Comparison of ENCODE assay signal across 8 mouse cellular contexts in the genomic region with DNA sequence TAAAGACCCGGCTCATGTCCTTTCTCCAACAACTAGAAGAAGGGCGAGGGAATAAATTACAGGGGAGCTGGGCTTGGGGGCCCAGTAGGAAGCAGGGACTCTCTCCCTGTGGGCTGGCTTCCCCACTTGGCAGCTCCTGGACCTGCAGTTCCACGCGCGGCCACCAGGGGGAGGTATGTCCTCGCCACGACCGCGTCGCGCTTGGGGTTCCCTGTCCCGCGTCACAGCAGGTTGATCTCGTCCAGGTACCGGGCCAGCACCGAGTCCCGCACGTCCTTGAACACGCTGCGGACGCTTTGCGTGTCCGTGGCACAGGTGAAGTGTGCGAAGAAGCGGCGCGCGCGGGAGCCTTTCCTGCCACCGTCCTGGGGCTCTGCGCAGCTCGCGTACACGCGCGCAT. TPM values are rescaled to one million over a fixed set of nuclear protein-coding genes. Genes with fewer than 3 reads are reported as not detected.
A peak's percentile ranks its signal among the peaks of the same experiment; 100 is the strongest.
DNase-seq lines count a peak whose midpoint lies in the region; ATAC-seq lines count a peak whose summit lies in the region.

No protein-coding gene starts in this region.

- 6% methylated on average over 36 of the region's 36 CpGs for WGBS in hindbrain, embryonic 15.5 days

- no peaks in the 10 kb centered on the region for H3K36me3 ChIP-seq in hindbrain, embryonic 15.5 days

- 0 out of 2 replicates have a peak, but pooled peaks cover 8% of the 10 kb centered on the region for H3K27me3 ChIP-seq in hindbrain, embryonic 15.5 days

- peak overlapping the region; percentile 51 for H3K9ac ChIP-seq in hindbrain, embryonic 15.5 days

- H3K4me1 ChIP-seq in hindbrain, embryonic 15.5 days (replicated peaks), result peaks cover 7% of the 10 kb centered on the region; the same call in 1 of the 2 replicates

- peak overlapping the region; percentile 48 for H3K4me3 ChIP-seq in hindbrain, embryonic 15.5 days

- H3K9me3 ChIP-seq in hindbrain, embryonic 15.5 days, result no peaks in the 10 kb centered on the region

- peak; percentile 77 for DNase-seq in R1 (ENCODE audit: low read depth, low spot score)
- DNase-seq in cerebellum, postnatal 25 days, result peak; percentile 97
- peak; percentile 90 for DNase-seq in gastrocnemius, adult 18-20 months (ENCODE audit: low spot score)
- peak; percentile 90 to 96 for DNase-seq in left cerebral cortex, adult 18-20 months (ENCODE audit: low spot score in 2 of 2)
- peak; percentile 91 to 94 for DNase-seq in right cerebral cortex, adult 2 months (ENCODE audit: low spot score in 2 of 2)
- DNase-seq in urinary bladder, postnatal 10 days (ENCODE audit: low spot score), result peak; percentile 62

- H3K27ac ChIP-seq in hindbrain, embryonic 15.5 days (replicated peaks), result no peak overlapping the region

- 0 out of 2 replicates have a peak, but pooled peaks have one; percentile 13 for ATAC-seq in hindbrain, embryonic 15.5 days (ENCODE audit: low FRiP score, low read depth)
- ATAC-seq in megakaryocyte, adult 5-6 weeks (ENCODE audit: poor library complexity, severe bottlenecking), result peak; percentile 67

- peak overlapping the region; percentile 86 for H3K4me2 ChIP-seq in hindbrain, embryonic 15.5 days

RNA-seq across cellular contexts. Expression of gene S1pr4, which starts 2.7 kb away (rescaled TPM):
- under 1 TPM; 0.71 to 0.78 TPM for total RNA-seq in gastrocnemius, adult 18-20 months (2021)
- 0.83 and 0.86 TPM in 2 replicates for polyA plus RNA-seq in hindbrain, embryonic 15.5 days (2015; fragmentation: Nextera tagmentation; extraction: Ambion mirVana)
- under 1 TPM; 0.58 to 0.82 TPM for total RNA-seq in left cerebral cortex, adult 18-20 months (2021)
- 22.8 and 23.9 TPM in 2 replicates for total RNA-seq in megakaryocyte, adult 5-6 weeks (2015)
- 28.1 and 29.3 TPM in 2 replicates for total RNA-seq in megakaryocyte, adult 5-6 weeks (2017)

RNA-seq across cellular contexts. Expression of gene Ncln, which starts 6.5 kb away (rescaled TPM):
- total RNA-seq in gastrocnemius, adult 18-20 months (2021), result 10 to 100 TPM; 41.0 to 45.8 TPM
- polyA plus RNA-seq in hindbrain, embryonic 15.5 days (2015; fragmentation: Nextera tagmentation; extraction: Ambion mirVana), result 66.5 and 72.7 TPM in 2 replicates
- 10 to 100 TPM; 68.1 to 85.1 TPM for total RNA-seq in left cerebral cortex, adult 18-20 months (2021)
- 55.8 and 62.8 TPM in 2 replicates for total RNA-seq in megakaryocyte, adult 5-6 weeks (2015)
- 72.4 and 76.3 TPM in 2 replicates for total RNA-seq in megakaryocyte, adult 5-6 weeks (2017)

RNA-seq across cellular contexts. Expression of gene Celf5, which starts 20.1 kb away (rescaled TPM):
- total RNA-seq in gastrocnemius, adult 18-20 months (2021), result under 1 TPM; 0.05 to 0.07 TPM
- 70.0 and 77.6 TPM in 2 replicates for polyA plus RNA-seq in hindbrain, embryonic 15.5 days (2015; fragmentation: Nextera tagmentation; extraction: Ambion mirVana)
- total RNA-seq in left cerebral cortex, adult 18-20 months (2021), result 100 to 1,000 TPM; 242 to 259 TPM
- not detected in 2 replicates for total RNA-seq in megakaryocyte, adult 5-6 weeks (2015)
- 0.24 TPM in 1 of 2 replicates, not detected in the other for total RNA-seq in megakaryocyte, adult 5-6 weeks (2017)

RNA-seq across cellular contexts. Expression of gene Gna15, which starts 21.4 kb away (rescaled TPM):
- total RNA-seq in gastrocnemius, adult 18-20 months (2021), result under 1 TPM; 0.53 to 0.57 TPM
- 1.1 and 1.2 TPM in 2 replicates for polyA plus RNA-seq in hindbrain, embryonic 15.5 days (2015; fragmentation: Nextera tagmentation; extraction: Ambion mirVana)
- 1 to 10 TPM; 2.6 to 3.5 TPM for total RNA-seq in left cerebral cortex, adult 18-20 months (2021)
- 34.3 and 35.9 TPM in 2 replicates for total RNA-seq in megakaryocyte, adult 5-6 weeks (2015)
- 31.5 and 42.4 TPM in 2 replicates for total RNA-seq in megakaryocyte, adult 5-6 weeks (2017)

RNA-seq across cellular contexts. Expression of gene Gna11, which starts 42.3 kb away (rescaled TPM):
- 10 to 100 TPM; 26.2 to 31.8 TPM for total RNA-seq in gastrocnemius, adult 18-20 months (2021)
- polyA plus RNA-seq in hindbrain, embryonic 15.5 days (2015; fragmentation: Nextera tagmentation; extraction: Ambion mirVana), result 94.3 and 109 TPM in 2 replicates
- total RNA-seq in left cerebral cortex, adult 18-20 months (2021), result 100 to 1,000 TPM; 105 to 114 TPM
- 4.9 and 7.8 TPM in 2 replicates for total RNA-seq in megakaryocyte, adult 5-6 weeks (2015)
- 7.1 and 8.1 TPM in 2 replicates for total RNA-seq in megakaryocyte, adult 5-6 weeks (2017)

Comparison
In these comparisons a context has a peak if more than half of its experiments do, and no peak if none do; other contexts are left out.
1. RNA of gene S1pr4, which starts 2.7 kb away (total RNA-seq): 22.8 to 29.3 TPM in megakaryocyte, adult 5-6 weeks; 0.58 to 0.82 TPM in left cerebral cortex, adult 18-20 months and 0.71 to 0.78 TPM in gastrocnemius, adult 18-20 months; every median in the first group is over 10 times any median in the second.
2. RNA of gene Celf5, which starts 20.1 kb away (total RNA-seq): 242 to 259 TPM in left cerebral cortex, adult 18-20 months; 0.05 to 0.07 TPM in gastrocnemius, adult 18-20 months and 0.24 TPM in megakaryocyte, adult 5-6 weeks; every median in the first group is over 100 times any median in the second.
3. Peak in every context shown above with its lines, with median percentiles within 50 percentile points of each other: DNase-seq.